Mouse (Mus musculus): Measurements from ENCODE around the gene Gm4301.
"Not testable (repeated sequence)": the region's sequence is repeated elsewhere in the genome, so short reads cannot be mapped to it uniquely, and the experiment has no call there.

Gm4301 gene

GRCm38 (mm10) chr10:100335376-100335775, at the start of gene Gm4301:
Gm4301 (plus strand) TSS chr10:100335676.
- DNase-seq (ENCODE audit: low read depth): not testable (repeated sequence)

DNA sequence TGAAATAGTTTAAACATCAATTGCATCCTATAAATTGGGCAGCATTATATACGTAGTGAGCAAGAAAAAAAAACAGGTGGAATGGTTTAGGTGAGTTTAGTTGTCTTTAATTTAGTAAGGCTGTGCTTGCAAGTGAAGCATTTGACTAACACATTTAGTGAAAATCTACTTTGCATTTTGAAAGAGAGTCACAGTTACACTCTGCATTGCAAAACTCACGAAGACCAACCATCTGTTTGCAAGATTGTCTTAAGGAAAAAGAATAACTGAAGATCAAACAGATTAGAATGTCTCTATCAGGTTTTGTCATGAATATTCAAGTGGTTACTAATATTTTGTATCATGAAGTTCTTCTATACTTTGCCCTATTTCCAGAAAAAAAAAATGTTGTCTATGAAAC, 39.4 kb upstream of the Gm4301 start:
- no peak for DNase-seq (ENCODE audit: low read depth)

GRCm38 (mm10) chr10:100300106-100300505, 35.4 kb upstream of the Gm4301 start:
- not testable (repeated sequence) for DNase-seq (ENCODE audit: low read depth)

- DNase-seq (ENCODE audit: low read depth): not testable (repeated sequence)
Measured at GRCm38 (mm10) chr10:100340536-100340935, 5.1 kb downstream of the Gm4301 start, which contains the start of gene Gm4302. Gm4302 (plus strand) TSS chr10:100340836.

DNA sequence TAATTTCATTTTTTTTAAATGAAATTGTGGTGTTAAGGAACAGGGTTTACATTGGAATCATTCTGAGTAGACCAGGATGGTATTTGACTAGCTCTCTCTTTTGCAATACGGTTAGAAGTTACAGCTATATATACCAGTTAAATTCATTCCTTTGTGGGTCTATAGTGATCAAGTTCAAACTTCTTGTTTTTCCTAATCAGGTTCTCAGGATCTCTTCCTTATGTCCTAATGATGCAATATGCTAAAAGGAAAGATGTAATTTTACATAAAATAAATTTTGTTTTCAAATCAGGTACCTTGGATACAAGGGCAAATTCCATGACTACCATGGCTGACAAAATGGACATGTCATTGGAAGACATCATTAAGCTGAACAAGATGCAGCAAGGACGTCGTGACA, 10.2 kb downstream of the Gm4301 start, which contains the start of gene Gm4303:
Gm4303 (plus strand) TSS at position 301 of the 400 bp plus-strand sequence.
- DNase-seq (ENCODE audit: low read depth): not testable (repeated sequence)

- DNase-seq (ENCODE audit: low read depth): not testable (repeated sequence)
Measured at GRCm38 (mm10) chr10:100350793-100351192, 15.3 kb downstream of the Gm4301 start, which contains the start of gene Gm4305. Gm4305 (plus strand) TSS chr10:100351093.

DNA sequence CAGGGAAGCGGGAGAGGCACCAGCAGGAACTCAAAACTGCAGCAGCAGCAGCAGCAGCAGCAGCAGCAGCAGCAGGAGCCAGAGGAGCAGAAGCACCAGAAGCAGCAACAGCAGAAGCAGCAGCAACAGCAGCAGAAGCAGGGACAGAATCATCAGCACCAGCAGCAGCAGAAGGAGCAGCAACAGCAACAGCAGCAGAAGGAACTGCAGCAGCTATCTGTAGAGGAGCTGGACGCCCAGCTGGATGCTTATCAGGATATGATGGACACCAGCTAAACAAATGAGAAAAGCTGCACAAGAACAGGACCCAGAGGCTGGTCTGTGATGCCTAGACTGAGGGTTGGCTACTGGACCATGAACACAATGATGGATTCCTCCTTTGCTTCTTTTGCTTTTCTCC, 21.4 kb downstream of the Gm4301 start:
- DNase-seq (ENCODE audit: low read depth): not testable (repeated sequence)

GRCm38 (mm10) chr10:100361038-100361437, 25.6 kb downstream of the Gm4301 start, which contains the start of gene Gm4307:
Gm4307 (plus strand) TSS chr10:100361338.
- not testable (repeated sequence) for DNase-seq (ENCODE audit: low read depth)

DNA sequence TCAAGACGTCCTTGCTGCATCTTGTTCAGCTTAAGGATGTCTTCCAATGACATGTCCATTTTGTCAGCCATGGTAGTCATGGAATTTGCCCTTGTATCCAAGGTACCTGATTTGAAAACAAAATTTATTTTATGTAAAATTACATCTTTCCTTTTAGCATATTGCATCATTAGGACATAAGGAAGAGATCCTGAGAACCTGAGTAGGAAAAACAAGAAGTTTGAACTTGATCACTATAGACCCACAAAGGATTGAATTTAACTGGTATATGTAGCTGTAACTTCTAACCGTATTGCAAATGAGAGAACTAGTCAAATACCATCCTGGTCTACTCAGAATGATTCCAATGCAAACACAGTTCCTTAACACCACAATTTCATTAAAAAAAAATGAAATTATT, 47.0 kb downstream of the Gm4301 start, which contains the start of gene Gm4312:
Gm4312 (minus strand) TSS at position 101 of the 400 bp plus-strand sequence.
- DNase-seq (ENCODE audit: low read depth): not testable (repeated sequence)

All from naive thymus-derived CD4-positive, alpha-beta T cell, adult 2 months (primary cell).